Mouse (Mus musculus): Measurements from ENCODE around the gene Grip1. TPM values are rescaled to one million over a fixed set of nuclear protein-coding genes. Genes with fewer than 3 reads are reported as not detected.

Gene Grip1
- polyA plus RNA-seq, 1 experiment from 2014 or later, result 0.87 TPM

GRCm38 (mm10) chr10:119725966-119726365 lies 272.3 kb downstream of the Grip1 start:
- H3K27me3 ChIP-seq (ENCODE audit: control insufficient read depth, insufficient read depth, low read length), result no peaks in the 10 kb centered on the region
- WGBS, result 71% methylated on average over 7 of the region's 7 CpGs
- TF ChIP-seq CTCF (IDR thresholded peaks at IDR 0.05; ENCODE audit: low read depth) (no peak), EP300 (optimal IDR thresholded peaks at IDR 0.05) (no peak)

GRCm38 (mm10) chr10:119726921-119727320 lies 273.3 kb downstream of the Grip1 start:
- Histone ChIP-seq H3K27ac (replicated peaks) (no peak overlapping the region), H3K9me3 (ENCODE audit: control insufficient read depth, low read length) (no peaks in the 10 kb centered on the region), H3K4me3 (ENCODE audit: low read depth, low read length) (no peak overlapping the region), H3K9ac (ENCODE audit: low read length) (no peak overlapping the region), H3K36me3 (ENCODE audit: control insufficient read depth, insufficient read depth, low read length) (no peaks in the 10 kb centered on the region), H3K4me1 (replicated peaks; ENCODE audit: control insufficient read depth, insufficient read depth) (no peaks in the 10 kb centered on the region), H3K27me3 (ENCODE audit: control insufficient read depth, insufficient read depth, low read length) (no peaks in the 10 kb centered on the region), H3K4me2 (replicated peaks; ENCODE audit: low read depth) (no peak overlapping the region)
- no peak for DNase-seq (ENCODE audit: low spot score)
- 85% methylated on average over 6 of the region's 6 CpGs for WGBS
- no peak for ATAC-seq (ENCODE audit: low FRiP score, low TSS enrichment)
- TF ChIP-seq EP300 (optimal IDR thresholded peaks at IDR 0.05), result no peak
- no peak for TF ChIP-seq CTCF (IDR thresholded peaks at IDR 0.05; ENCODE audit: low read depth)

More at GRCm38 (mm10) chr10:119725966-119726365, 272.3 kb downstream of the Grip1 start:
- no peak for ATAC-seq (ENCODE audit: low FRiP score, low TSS enrichment)
- H3K4me1 ChIP-seq (replicated peaks; ENCODE audit: control insufficient read depth, insufficient read depth), result no peaks in the 10 kb centered on the region
- H3K4me3 ChIP-seq (ENCODE audit: low read depth, low read length), result no peak overlapping the region
- H3K4me2 ChIP-seq (replicated peaks; ENCODE audit: low read depth), result no peak overlapping the region
- no peaks in the 10 kb centered on the region for H3K36me3 ChIP-seq (ENCODE audit: control insufficient read depth, insufficient read depth, low read length)
- DNase-seq (ENCODE audit: low spot score), result no peak
- H3K9ac ChIP-seq (ENCODE audit: low read length), result no peak overlapping the region
- H3K27ac ChIP-seq (replicated peaks), result no peak overlapping the region
- no peaks in the 10 kb centered on the region for H3K9me3 ChIP-seq (ENCODE audit: control insufficient read depth, low read length)

GRCm38 (mm10) chr10:119730206-119730605 lies 276.6 kb downstream of the Grip1 start:
- 52% methylated on average over 5 of the region's 5 CpGs for WGBS
- DNase-seq (ENCODE audit: low spot score) (no peak), ATAC-seq (ENCODE audit: low FRiP score, low TSS enrichment) (no peak)
- no peaks in the 10 kb centered on the region for H3K27me3 ChIP-seq (ENCODE audit: control insufficient read depth, insufficient read depth, low read length)
- H3K4me2 ChIP-seq (replicated peaks; ENCODE audit: low read depth), result no peak overlapping the region
- H3K4me3 ChIP-seq (ENCODE audit: low read depth, low read length), result no peak overlapping the region
- H3K4me1 ChIP-seq (replicated peaks; ENCODE audit: control insufficient read depth, insufficient read depth), result no peaks in the 10 kb centered on the region
- H3K9me3 ChIP-seq (ENCODE audit: control insufficient read depth, low read length), result no peaks in the 10 kb centered on the region
- no peak overlapping the region for H3K27ac ChIP-seq (replicated peaks)
- H3K36me3 ChIP-seq (ENCODE audit: control insufficient read depth, insufficient read depth, low read length), result no peaks in the 10 kb centered on the region
- no peak for TF ChIP-seq EP300 (optimal IDR thresholded peaks at IDR 0.05)
- TF ChIP-seq CTCF (IDR thresholded peaks at IDR 0.05; ENCODE audit: low read depth), result no peak
- no peak overlapping the region for H3K9ac ChIP-seq (ENCODE audit: low read length)

- WGBS, result 74% methylated on average over 19 of the region's 19 CpGs
- H3K4me3 ChIP-seq (ENCODE audit: low read depth, low read length), result no peak overlapping the region
- H3K4me1 ChIP-seq (replicated peaks; ENCODE audit: control insufficient read depth, insufficient read depth), result no peaks in the 10 kb centered on the region
- H3K27me3 ChIP-seq (ENCODE audit: control insufficient read depth, insufficient read depth, low read length), result no peaks in the 10 kb centered on the region
- ATAC-seq (ENCODE audit: low FRiP score, low TSS enrichment) (no peak), DNase-seq (ENCODE audit: low spot score) (no peak)
- no peak overlapping the region for H3K27ac ChIP-seq (replicated peaks)
- no peak overlapping the region for H3K4me2 ChIP-seq (replicated peaks; ENCODE audit: low read depth)
- H3K9me3 ChIP-seq (ENCODE audit: control insufficient read depth, low read length), result no peaks in the 10 kb centered on the region
- no peaks in the 10 kb centered on the region for H3K36me3 ChIP-seq (ENCODE audit: control insufficient read depth, insufficient read depth, low read length)
- H3K9ac ChIP-seq (ENCODE audit: low read length), result no peak overlapping the region
- TF ChIP-seq CTCF (IDR thresholded peaks at IDR 0.05; ENCODE audit: low read depth), result no peak
- no peak for TF ChIP-seq EP300 (optimal IDR thresholded peaks at IDR 0.05)
Observed at GRCm38 (mm10) chr10:119735011-119735992, 281.7 kb downstream of the Grip1 start.

- Histone ChIP-seq H3K9ac (ENCODE audit: low read length) (no peak overlapping the region), H3K27me3 (ENCODE audit: control insufficient read depth, insufficient read depth, low read length) (no peaks in the 10 kb centered on the region), H3K27ac (replicated peaks) (no peak overlapping the region), H3K36me3 (ENCODE audit: control insufficient read depth, insufficient read depth, low read length) (no peaks in the 10 kb centered on the region), H3K4me2 (replicated peaks; ENCODE audit: low read depth) (no peak overlapping the region), H3K9me3 (ENCODE audit: control insufficient read depth, low read length) (no peaks in the 10 kb centered on the region), H3K4me1 (replicated peaks; ENCODE audit: control insufficient read depth, insufficient read depth) (no peaks in the 10 kb centered on the region), H3K4me3 (ENCODE audit: low read depth, low read length) (no peak overlapping the region)
- no peak for TF ChIP-seq EP300 (optimal IDR thresholded peaks at IDR 0.05)
- no peak for TF ChIP-seq CTCF (IDR thresholded peaks at IDR 0.05; ENCODE audit: low read depth)
- WGBS, result 89% methylated on average over 7 of the region's 7 CpGs
- ATAC-seq (ENCODE audit: low FRiP score, low TSS enrichment), result no peak
- no peak for DNase-seq (ENCODE audit: low spot score)
Observed at GRCm38 (mm10) chr10:119739466-119739865, 285.8 kb downstream of the Grip1 start.

GRCm38 (mm10) chr10:119742722-119743121 lies 289.1 kb downstream of the Grip1 start:
- TF ChIP-seq EP300 (optimal IDR thresholded peaks at IDR 0.05), result no peak
- H3K27me3 ChIP-seq (ENCODE audit: control insufficient read depth, insufficient read depth, low read length), result no peaks in the 10 kb centered on the region
- DNase-seq (ENCODE audit: low spot score) (no peak), ATAC-seq (ENCODE audit: low FRiP score, low TSS enrichment) (no peak)
- no peak overlapping the region for H3K9ac ChIP-seq (ENCODE audit: low read length)
- no peaks in the 10 kb centered on the region for H3K36me3 ChIP-seq (ENCODE audit: control insufficient read depth, insufficient read depth, low read length)
- no peak overlapping the region for H3K4me2 ChIP-seq (replicated peaks; ENCODE audit: low read depth)
- WGBS, result 71% methylated on average over 8 of the region's 8 CpGs
- H3K4me1 ChIP-seq (replicated peaks; ENCODE audit: control insufficient read depth, insufficient read depth), result no peaks in the 10 kb centered on the region
- no peak overlapping the region for H3K4me3 ChIP-seq (ENCODE audit: low read depth, low read length)
- no peaks in the 10 kb centered on the region for H3K9me3 ChIP-seq (ENCODE audit: control insufficient read depth, low read length)
- no peak overlapping the region for H3K27ac ChIP-seq (replicated peaks)

All from stomach, postnatal 0 days (tissue).